Mouse (Mus musculus): Measurements from ENCODE around the gene Mtnr1a.

DNA sequence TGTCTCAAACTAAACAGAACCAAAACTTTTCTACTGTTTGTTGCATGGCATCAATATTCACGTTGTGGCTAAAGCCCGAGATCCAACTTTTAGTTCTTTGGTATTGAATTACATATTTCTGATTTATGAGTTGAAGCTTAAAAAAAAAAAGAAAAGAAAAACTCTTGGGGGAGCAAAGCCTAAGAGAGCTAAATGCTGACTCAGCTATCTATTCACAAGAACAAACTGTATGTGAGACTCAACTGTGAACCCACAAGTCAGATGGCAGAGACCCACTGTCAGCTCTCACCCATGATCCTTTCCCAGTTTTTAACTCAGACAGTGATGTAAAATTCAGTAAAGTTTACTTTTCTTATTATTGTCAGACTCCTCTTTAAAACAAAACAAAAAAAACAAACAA, 8.9 kb upstream of the Mtnr1a start:
- no peak for TF ChIP-seq CTCF (conservative IDR thresholded peaks at IDR 0.05; ENCODE audit: insufficient read depth, insufficient read length, low read depth, low read length)
- no peak for TF ChIP-seq POLR2A (IDR thresholded peaks at IDR 0.05; ENCODE audit: low read depth, low read length)

All from kidney, adult 2 months (tissue).